Mouse (Mus musculus) lung, postnatal 14 days (tissue): ENCODE data around the gene Serinc5.
"Not testable (repeated sequence)": the region's sequence is repeated elsewhere in the genome, so short reads cannot be mapped to it uniquely, and the experiment has no call there.

ENCODE experiments used
- DNase-seq: peaks from one replicate; pipeline ENCODE4 v3.0.0; 2021

The Serinc5 gene

DNA sequence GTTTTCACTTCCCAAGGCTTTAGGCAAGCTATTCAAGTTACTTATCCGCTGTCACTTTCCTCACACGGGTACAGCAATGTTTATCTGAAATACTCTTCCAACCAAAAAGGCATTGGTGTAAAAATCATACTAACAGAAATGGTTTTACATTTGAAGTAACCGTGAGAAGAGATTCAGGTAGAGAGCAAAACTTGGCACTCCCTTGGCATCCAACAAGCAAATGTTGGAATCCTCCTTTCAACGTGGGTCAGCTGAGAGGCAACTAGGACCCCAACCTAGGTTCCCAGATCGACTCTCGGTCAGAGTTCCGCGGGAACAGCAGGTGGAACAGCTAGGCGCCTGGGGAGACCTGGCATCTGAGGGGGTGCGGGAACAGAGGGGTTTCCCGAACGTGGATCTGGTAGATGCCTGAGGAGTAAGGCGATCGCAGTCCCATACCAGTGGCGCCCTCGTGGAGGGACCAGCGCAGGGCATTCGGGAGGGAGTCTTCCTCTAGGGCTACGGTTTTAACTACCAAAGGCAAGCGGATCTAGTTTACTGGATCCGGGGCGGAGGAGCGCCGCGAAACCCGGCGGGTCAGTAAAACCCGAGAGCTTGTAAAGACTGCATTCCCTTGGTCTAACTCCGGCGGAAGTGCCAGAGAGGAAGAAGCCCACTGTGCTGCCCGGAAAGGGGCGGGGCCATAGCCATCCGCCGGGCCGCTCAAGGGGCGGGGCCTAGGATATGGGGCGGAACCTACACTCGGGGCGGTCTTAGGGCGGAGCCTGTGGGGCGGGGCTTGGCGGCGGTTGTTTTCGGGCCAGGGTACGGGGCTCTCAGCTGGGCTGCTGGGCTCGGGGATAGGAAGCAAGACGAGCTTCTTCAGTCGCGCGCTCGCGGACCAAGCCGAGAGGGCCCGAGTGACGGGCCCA lies at the start of gene Serinc5:
Serinc5 (plus strand) TSS at position 781 of the 911 bp plus-strand sequence.
- DNase-seq = peak; percentile 99

DNA sequence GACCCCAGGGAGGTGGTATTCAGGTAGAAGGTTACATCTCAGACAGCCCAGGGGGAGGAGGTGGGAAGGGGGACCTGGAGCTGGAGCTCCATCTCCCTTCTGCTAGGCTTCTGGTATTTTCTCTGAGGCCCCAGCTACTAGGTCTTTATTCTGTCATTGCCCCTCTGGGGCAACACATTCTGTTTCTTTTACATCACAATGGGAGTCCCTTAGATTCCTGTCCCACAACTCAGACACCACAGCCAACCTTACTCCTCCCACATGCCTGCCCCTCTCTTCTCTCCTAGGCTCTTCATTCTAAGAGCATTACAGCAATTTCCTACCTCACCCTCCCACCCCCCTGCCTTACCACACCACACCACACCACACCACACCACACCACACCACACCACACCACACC lies 34.8 kb upstream of the Serinc5 start, which contains the start of gene Spz1:
Spz1 (minus strand) TSS at position 101 of the 400 bp plus-strand sequence.
- DNase-seq = no peak

DNA sequence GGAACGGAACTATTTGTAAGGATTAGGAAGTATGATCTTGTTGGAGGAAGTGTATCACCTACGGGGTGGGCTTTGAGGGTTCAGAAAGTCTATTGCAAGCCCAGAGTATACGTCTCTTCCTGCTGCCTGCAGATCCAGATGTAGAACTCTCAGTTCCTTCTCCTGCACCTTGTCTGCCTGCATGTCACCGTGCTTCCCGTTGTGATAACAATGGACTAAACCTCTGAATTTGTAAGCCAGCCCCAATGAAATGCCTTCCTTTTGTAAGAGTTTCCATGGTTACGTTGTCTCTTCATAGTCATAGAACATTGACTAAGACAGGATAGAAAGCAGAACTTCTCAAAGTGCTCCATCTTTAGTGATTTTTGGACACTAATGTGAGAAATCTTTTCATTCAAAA lies 34.2 kb upstream of the Serinc5 start:
- no peak for DNase-seq

DNA sequence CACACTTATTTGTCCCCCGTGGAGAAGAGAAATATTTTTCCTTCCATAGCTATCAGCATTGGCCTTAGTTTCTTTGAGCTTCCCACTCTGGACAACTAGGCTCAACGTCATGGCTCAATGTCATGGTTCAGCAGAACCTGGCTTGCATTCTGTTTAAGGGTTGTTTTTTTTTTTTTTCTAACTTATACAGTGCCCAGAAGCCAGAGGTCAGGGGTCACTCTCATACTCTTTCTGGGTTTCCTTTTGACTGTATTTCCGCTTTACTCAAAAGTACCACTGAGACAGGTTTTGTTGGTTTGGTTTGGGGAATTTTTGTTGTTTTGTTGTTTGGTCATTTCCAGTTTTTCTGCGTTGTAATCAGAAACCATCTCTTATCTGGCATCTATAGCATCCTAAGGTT lies 32.7 kb upstream of the Serinc5 start:
- DNase-seq = no peak

DNA sequence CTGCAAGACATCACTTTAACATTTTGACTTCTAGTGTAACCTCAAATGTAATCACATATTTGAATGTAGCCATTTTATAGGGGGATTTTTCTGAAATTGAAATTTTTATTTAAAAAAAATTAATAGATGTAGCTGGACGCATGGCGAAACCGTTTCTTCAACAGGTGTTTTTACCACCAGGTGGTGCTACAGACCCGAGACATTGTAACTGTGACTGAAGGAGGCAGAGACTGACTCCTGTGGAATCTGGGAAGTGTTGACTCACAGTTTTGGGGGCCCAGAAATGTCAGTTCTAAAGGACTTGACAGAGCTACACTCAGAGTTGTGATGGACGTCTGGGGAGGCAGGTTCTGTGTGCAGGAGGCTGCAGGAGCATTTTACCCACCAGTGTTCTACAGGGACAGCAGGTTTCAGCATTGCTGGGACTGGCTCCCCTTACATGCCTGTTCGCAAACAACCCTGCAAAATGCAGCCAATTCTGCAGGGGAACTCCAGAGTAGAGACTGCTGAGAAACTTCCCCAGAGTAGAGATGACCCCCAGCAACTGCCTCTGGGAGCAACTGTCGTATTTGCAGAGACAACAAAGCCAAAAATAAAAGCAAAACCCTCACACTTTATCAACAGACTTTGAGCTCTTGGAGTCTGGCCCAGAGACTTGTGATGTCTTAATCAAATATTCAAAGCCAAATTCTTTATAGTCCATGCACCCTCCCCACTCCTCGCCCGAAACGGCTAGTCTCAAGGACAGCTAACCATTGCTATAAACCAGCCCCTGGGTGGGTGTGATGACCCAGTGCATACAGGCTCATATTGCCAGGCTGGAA lies 30.5 kb upstream of the Serinc5 start:
- peak; percentile 87 for DNase-seq

DNA sequence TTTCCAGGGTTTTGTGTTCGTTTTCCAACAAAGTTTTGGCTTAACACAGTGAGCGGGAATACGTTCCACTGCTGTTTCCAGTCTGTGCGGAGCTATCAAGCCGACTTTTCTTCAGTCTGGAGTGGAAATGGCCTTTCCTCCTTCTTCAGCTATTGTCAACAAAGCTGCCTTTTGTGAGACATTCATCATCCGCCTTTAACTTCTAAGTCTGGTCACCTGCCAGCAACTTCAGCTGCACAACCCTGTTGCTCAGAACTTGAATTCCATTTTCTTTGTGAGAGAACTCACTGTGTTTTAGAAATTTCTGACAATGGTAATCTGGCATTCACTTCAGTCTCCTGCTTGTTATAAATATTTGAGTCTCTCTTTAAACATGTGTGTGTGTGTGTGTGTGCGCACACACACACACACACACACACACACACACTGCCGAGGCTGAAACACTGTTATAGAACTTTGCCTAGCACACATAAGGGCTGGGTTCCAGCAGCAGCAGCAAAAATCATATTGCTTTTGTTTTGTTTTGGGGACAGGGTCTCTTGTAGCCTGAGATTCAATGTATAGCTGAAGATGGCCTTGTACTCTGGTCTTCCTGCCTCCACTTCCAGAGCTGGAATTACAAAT lies 26.7 kb upstream of the Serinc5 start:
- DNase-seq = peak; percentile 61

DNA sequence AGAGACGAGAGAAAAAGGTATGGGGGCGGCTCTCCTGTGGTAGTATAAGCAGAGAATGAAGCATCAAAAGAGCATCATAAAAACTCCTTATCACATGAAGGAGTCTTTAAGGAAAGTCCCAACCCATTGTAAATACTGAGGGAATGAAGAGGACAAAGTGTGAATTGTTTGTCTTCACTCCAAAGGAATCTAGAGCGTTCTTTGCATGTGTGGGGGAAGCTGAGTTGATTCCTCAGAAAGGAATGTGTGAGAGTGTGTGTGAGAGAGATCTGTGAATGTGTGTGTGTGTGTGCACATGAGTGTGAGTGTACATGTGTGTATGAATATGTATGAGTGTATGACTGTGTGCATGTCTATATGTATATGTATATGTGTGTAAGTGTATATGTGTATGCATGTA lies 22.2 kb upstream of the Serinc5 start:
- DNase-seq = no peak

DNA sequence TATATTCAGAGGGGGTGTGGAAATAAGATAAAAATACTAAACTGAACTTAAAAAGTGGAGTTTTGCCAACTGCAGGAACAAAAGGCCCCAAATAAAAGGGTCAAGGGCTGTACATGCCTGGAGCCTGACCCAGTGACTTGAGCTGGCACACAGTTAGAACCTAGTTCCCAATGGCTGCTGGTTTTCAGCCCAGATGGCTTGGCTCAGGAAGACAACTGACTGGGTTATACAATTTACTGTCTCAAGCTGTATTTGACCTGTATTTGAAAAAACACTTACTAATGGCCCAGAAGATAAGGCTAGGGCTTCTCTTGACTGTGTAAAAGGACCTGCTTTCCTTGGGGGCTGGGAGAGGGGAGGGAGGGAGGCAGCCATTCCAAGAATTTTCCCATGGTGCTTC lies 21.6 kb upstream of the Serinc5 start:
- DNase-seq = peak; percentile 48

DNA sequence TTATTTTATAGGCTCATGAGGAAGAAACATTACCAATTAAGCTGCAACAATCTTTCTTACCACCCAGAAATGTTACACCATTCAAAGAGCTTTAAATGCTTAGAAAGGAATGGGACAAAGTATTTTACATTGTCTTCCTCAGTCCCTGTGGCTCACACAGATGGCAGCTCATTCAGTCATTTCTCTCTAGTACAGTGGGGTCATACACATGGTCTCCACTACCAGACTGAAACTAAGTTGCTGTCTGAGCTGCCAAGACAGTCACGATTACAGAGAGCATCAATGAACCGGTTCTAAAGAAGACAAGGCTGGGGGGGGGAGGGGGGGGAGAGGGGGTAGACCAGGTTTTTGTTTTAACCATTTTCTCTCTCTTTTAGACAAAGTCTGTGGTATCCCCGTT lies 19.7 kb upstream of the Serinc5 start:
- no peak for DNase-seq

DNA sequence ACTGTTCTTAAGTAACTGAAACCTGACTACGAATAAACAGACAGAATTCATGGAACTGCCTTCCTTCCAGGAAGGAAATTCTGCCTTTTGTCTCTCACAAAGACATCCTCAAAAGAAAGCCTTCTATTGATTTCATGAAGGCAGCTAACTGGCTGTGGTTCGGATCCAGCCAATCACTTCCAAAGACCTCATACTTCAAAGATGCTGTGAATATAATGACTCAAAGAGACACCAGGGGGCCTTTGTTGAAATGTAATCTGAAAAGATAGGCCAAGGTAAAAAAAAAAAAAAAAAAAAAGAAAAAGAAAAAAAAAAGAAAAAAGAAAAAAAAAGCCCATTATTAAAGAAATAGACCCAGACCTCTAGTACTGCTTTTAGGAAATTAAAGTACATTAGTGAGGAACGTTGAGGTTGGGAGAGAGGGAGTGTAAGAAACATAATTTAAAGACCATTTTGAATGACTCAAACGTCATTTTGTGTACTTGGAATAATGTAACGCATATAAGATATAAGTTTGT lies 18.6 kb upstream of the Serinc5 start:
- no peak for DNase-seq

DNA sequence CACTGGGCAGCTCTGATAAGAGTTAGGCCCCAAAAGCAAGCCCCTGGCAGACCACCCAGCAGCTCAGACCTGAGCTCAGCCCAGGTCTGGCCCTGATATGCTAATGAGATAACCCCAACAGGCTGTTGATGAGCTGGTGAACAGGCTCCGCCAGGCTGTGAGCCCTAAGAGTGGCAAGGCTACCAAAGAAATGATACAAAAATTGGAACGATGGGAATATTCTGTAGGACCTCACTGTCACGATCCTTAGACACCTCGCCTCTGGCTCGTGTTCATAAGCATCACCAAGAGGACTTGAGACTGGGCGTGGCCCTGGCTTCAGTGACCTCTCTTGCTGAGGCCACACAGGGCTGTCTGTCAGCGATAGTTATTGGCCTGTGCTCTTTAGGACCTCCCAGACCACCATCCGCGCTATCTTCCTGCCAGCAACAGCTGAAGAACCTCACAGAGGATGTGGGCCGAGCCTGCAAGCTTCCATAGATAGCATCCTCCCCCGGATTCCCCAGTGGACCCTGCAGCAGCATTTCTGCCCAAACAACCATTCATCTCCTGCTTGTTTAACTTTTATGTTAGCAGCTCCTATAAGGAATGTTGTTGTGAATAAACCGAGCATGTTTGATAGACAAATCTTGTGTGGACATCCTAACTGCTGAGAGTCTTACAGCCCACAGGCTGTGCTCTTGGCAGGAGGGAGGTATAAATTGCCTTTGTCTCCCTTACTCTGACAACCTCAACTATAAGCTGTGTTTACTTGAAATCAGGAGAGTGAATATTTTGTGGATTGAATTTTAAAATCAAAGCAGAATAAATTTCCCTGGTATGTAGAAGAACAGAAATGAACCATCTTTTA lies 17.9 kb upstream of the Serinc5 start:
- DNase-seq = peak; percentile 34

DNA sequence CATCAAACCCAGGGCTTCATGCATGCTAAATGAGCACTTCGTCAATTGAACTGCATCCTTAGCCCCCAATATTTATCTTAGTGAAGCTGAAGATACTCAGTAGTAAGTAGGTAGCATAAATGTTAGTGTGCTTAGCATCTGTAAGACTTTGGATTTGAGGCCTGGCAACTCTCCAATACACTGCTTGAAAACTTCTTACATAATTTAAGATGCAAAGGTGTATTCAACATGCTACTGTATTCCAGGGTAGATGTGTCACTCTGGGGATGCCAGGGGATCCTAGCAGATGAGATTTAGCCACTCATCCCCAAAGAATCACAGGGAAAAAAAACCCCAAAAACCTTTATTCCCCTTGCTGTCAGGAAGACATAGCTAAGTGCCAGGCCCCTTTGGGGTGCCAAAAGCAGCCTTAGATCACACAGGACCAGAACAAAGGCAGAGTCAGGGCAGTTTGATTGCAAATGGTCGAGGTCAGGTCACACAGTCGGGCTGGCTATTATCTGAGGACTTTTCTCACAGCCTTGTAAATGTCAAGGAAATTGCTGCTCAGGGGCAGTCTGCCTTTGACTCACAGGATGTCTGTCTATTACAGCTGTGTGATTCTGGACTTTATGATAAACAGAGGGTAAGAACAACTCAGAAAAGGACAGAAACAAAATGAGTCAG lies 17.0 kb upstream of the Serinc5 start:
- no peak for DNase-seq

DNA sequence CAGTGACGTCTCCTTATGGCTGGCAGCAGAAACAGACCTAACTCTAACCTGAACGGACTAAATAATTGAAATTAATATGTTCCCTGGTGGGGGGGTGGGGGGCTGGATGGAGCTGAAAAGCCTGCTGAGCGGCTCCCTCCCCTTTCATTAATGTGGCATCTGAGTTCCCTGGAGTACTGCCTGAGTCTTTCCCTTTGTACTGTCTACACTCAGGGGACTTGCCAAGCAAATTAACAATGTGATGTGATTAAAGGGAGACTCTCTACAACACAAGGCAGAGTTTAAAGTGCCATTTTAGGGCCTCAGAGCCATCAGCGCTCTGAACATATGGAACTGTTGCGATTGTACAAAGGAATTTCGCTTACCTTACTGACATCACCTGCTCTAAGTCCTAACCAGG lies 16.4 kb upstream of the Serinc5 start:
- no peak for DNase-seq

DNA sequence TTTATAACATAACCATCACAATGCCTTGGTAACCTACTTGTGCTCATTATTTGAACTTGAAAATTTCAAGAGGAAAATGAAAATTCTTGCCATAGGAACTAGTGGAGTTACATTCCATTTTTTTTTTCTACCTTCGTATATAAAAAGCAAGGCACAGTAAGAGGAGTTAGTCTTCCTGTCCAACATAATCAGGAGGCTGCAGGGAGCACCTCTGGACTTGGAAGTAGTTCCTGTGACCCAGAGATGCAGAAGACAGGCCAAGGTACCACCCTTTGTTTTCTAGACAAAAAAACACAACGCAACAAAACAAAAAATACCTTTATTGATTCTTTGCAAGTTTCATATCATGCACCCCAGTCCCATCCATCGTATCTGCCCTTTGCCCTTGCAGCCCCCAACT lies 16.0 kb upstream of the Serinc5 start:
- no peak for DNase-seq

DNA sequence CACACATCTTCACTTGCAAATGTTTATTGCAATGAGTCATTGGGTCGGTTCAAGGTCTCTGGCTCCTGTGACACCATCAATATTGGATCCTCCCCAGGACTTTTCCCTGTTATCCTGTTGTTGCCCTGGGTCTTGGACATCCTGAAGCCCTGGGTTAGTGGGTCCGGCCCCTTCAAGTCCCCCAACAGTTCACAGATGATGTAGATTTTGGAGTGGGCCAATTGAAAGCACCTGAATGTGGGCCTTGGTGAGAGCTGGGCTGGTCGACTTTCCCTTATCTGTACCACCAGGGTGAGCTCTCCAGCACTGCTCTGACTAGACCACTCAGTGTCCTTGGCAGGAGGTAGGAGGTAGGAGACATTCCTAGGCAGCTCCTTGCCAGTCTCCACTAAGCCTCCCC lies 15.5 kb upstream of the Serinc5 start:
- no peak for DNase-seq

DNA sequence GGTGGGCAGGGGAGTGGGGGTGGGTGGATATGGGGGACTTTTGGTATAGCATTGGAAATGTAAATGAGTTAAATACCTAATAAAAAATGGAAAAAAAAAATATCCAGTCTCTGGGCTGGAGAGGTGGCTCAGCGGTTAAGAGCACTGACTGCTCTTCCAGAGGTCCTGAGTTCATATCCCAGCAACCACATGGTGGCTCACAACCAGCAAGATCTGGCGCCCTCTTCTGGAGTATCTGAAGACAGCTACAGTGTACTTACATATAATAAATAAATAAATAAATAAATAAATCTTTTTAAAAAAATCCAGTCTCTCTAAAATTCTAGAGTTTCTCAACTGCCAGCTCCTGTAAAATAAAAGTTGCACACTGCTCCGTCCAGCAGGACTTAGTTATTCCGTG lies 5.6 kb upstream of the Serinc5 start:
- not testable (repeated sequence) for DNase-seq

DNA sequence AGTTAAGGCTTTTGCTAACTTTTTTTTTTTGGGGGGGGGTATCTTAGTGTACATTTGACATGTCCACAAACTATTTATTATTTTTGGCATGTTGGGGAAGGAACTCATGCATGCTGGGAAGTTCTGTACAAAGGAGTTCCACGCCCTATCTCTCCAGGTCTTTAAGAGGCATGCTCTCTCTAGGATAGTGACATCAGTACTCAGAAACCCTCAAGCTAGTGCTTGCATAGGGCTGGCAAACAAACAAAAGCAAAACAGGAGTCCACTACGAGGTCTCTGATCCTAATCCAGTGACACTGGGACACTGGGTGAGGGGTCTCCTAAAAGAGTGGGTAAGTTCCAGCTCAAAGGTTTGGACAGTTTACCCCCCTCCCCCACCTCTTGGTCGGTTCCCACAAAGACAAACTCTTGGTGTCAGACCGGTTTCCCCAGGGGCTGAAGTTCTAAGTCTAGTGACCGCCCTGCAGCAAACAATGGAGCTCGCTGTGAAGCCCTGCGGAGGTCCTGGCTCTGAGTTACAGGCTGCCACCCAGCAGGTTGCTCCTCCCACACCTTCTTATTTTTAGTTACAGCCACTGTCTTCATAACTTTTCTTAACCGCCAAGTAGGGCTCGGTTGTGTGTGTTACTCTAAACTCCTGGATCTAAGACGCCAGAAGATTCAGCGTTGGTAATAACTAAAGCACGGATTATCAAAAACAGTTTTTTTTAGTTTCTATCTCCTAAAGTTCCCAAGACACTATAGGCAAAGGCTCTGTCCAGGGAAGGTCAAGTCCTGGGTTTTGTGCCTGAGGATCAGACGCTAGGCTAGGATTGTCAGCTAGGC lies 1.2 kb upstream of the Serinc5 start:
- DNase-seq = peak; percentile 50

DNA sequence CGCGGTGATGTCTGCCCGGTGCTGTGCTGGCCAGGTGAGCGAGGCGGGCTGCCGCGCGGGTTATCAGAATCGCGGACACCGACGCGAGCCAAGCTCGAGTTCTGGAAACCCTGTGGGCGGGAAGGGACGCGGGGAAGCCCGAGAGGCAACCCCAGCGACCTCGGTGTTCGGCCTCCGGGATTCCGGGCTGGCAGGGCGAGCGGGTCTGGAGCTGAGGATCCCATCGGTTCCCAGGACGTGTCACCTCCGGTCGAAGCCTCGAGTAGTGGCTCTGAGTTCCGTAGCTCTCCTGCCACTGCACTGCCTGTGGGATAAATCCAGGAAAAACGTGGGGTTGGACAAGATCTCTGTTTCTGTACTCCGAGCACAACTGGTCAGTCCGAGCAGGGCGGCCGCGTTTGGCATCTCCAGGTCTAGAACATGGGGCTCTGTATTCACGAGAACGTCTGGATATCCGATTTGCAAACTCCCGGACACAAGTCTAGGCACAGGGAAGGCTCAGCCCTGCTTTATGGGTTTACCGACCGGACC lies 428 bp downstream of the Serinc5 start:
- no peak for DNase-seq

DNA sequence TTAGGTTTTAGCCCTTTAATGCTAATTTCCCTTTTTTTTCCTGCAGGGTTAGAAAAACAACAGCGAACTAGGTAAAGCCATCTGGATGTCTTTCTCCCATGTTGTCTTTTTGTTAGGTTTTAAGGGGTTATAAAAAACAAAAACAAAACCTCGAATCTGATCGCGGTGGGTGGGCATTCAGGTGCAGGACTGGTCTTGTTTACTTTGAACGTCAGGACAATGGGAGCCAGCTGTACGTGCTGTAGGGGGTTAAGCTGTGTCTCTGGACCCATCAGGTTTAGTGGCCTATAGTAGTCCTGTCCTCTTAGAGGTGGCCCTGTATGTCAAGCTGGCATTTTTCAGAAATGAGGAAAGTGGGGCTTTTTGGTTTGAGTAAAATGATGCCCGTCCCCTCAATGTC lies 1.0 kb downstream of the Serinc5 start:
- DNase-seq = no peak

DNA sequence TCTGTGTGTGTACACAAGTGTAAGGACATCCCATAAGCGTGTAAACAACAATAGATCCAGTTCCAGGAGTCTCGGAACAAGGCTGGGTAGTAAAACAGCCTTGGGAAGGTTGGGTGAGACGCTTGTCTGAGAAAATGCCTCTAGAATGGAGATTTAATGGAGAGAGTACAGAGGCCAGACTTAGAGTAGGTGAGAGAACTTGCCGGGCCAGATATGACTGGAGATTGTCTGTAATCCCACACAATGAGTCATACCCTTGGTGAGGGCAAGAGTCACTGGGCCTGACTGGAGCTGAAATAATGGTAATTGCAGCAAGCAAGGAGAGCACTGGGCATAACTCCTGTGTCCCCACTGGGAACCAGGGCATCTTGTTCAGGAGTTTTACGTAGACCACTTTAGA lies 2.2 kb downstream of the Serinc5 start:
- no peak for DNase-seq
